10 mouse cellular contexts compared by ENCODE assay signal in the genomic region with DNA sequence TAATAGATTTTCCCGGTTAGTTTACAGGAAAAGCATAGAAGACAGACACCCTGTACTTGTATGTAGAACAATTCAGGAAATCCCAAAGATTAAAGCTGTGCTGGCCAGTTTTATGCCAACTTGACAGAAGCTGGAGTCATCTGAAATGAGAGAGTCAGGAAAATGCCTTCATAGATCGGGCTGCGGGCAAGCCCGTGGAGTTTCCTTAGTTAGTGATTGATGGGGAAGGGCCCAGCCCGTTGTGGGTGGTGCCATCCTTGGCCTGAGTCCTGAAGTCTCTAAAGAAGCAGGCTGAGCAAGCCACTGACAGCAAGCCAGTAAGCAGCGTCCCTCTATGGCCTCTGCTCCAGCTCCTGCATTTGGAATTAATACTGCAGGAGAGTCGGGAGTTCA. TPM values are rescaled to one million over a fixed set of nuclear protein-coding genes. Genes with fewer than 3 reads are reported as not detected.
DNase-seq lines count a peak whose midpoint lies in the region; ATAC-seq lines count a peak whose summit lies in the region.
"Had no signal": no experiment of that assay in that cellular context is flagged by ENCODE, and none has a peak within 500 bp of the region (broad histone marks: within the 10 kb centered on the region; RNA-seq: fewer than 3 reads in every experiment).

No protein-coding gene starts in this region.

- H3K9ac ChIP-seq in midbrain, embryonic 11.5 days (ENCODE audit: low read length): no peak overlapping the region

- 67% methylated on average over 7 of the region's 7 CpGs for WGBS in midbrain, embryonic 11.5 days

- no peaks in the 10 kb centered on the region for H3K36me3 ChIP-seq in midbrain, embryonic 11.5 days (ENCODE audit: control insufficient read depth, insufficient read depth, low read length)

- no peaks in the 10 kb centered on the region for H3K4me1 ChIP-seq in midbrain, embryonic 11.5 days (ENCODE audit: control insufficient read depth, insufficient read depth, low read length)

- H3K4me2 ChIP-seq in midbrain, embryonic 11.5 days: no peak overlapping the region

- no peak overlapping the region for H3K27ac ChIP-seq in midbrain, embryonic 11.5 days (ENCODE audit: low read depth, low read length)

- H3K9me3 ChIP-seq in midbrain, embryonic 11.5 days (ENCODE audit: control insufficient read depth, low read length): no peaks in the 10 kb centered on the region

- DNase-seq in embryo, embryonic 11 days: peak; percentile 31
- no peak for DNase-seq in embryo, embryonic 10.5 days (ENCODE audit: low spot score)
- DNase-seq in kidney, postnatal 25 days: peak; percentile 49 to 69
- peak; percentile 77 for DNase-seq in lung, postnatal 36 days
- DNase-seq in spleen, postnatal 10 days (ENCODE audit: low spot score in 2 of 2): no peak
- DNase-seq in gastrocnemius, adult 8-10 months (ENCODE audit: low spot score in 2 of 2): no peak
- DNase-seq in midbrain, embryonic 11.5 days (ENCODE audit: low spot score, missing footprints): no peak
- DNase-seq: cerebellum, adult 11 months; midbrain, embryonic 14.5 days had no signal

- ATAC-seq in granulocyte monocyte progenitor cell, adult 5-6 weeks (replicated peaks; ENCODE audit: poor library complexity, severe bottlenecking): 0 out of 2 replicates have a peak, but pooled peaks have one; percentile 23
- ATAC-seq in midbrain, embryonic 11.5 days (ENCODE audit: low FRiP score): no peak

- no peaks in the 10 kb centered on the region for H3K27me3 ChIP-seq in midbrain, embryonic 11.5 days (ENCODE audit: control insufficient read depth, insufficient read depth, low read length)

- no peak overlapping the region for H3K4me3 ChIP-seq in midbrain, embryonic 11.5 days (ENCODE audit: low read depth, low read length)

RNA-seq across cellular contexts. Expression of a gene that starts 39.2 kb away (rescaled TPM):
- 1,589 and 1,765 TPM in 2 replicates for total RNA-seq in granulocyte monocyte progenitor cell, adult 5-6 weeks (2014; fragmentation: Nextera tagmentation)
- 943 and 964 TPM in 2 replicates for total RNA-seq in granulocyte monocyte progenitor cell, adult 5-6 weeks (2017)
- 10 to 100 TPM; 28.5 to 36.6 (median 31.6) TPM for total RNA-seq in gastrocnemius, adult 8-10 months (2022)
- polyA plus RNA-seq in midbrain, embryonic 11.5 days (2014; fragmentation: Nextera tagmentation; extraction: Ambion mirVana): 4,130 and 4,246 TPM in 2 replicates

RNA-seq across cellular contexts. Expression of a gene that starts 41.7 kb away (rescaled TPM):
- total RNA-seq in granulocyte monocyte progenitor cell, adult 5-6 weeks (2014; fragmentation: Nextera tagmentation): 172 and 174 TPM in 2 replicates
- total RNA-seq in granulocyte monocyte progenitor cell, adult 5-6 weeks (2017): 148 and 151 TPM in 2 replicates
- total RNA-seq in gastrocnemius, adult 8-10 months (2022): 1 to 10 TPM; 3.3 to 4.7 (median 4.0) TPM
- 22.2 and 25.2 TPM in 2 replicates for polyA plus RNA-seq in midbrain, embryonic 11.5 days (2014; fragmentation: Nextera tagmentation; extraction: Ambion mirVana)

Comparison
In these comparisons a context has a peak if more than half of its experiments do, and no peak if none do; other contexts are left out.
1. DNase-seq: peak in embryo, embryonic 11 days (single experiment), kidney, postnatal 25 days (2 of 2) and lung, postnatal 36 days (single experiment); none in embryo, embryonic 10.5 days (single experiment), spleen, postnatal 10 days (0 of 2), gastrocnemius, adult 8-10 months (0 of 2) and midbrain, embryonic 11.5 days (single experiment).
2. RNA of a gene that starts 39.2 kb away (total RNA-seq): 943 to 1,765 TPM in granulocyte monocyte progenitor cell, adult 5-6 weeks; 28.5 to 36.6 TPM in gastrocnemius, adult 8-10 months; every median in the first group is over 10 times any median in the second.
3. RNA of a gene that starts 41.7 kb away (total RNA-seq): 148 to 174 TPM in granulocyte monocyte progenitor cell, adult 5-6 weeks; 3.3 to 4.7 TPM in gastrocnemius, adult 8-10 months; every median in the first group is over 10 times any median in the second.